Mouse (Mus musculus) forebrain, embryonic 16.5 days (tissue): Measurements from ENCODE around the gene 1700001F09Rik. TPM values are rescaled to one million over a fixed set of nuclear protein-coding genes. Genes with fewer than 3 reads are reported as not detected.
"Not testable (repeated sequence)": the region's sequence is repeated elsewhere in the genome, so short reads cannot be mapped to it uniquely, and the experiment has no call there.

Source experiments
- ATAC-seq: fragments of 200-750 bp; cut with Nextera tagmentation; 2 replicates; pipeline ENCODE4 v1.8.0; 2017; ENCODE audit warnings: mild to moderate bottlenecking, moderate library complexity
- H3K27ac ChIP-seq: fragments of 300-500 bp; sonication (generic); 2 replicates; pipeline ENCODE4 v1.5.1; 2014; ENCODE audit warnings: low read length, control low read depth
- H3K27me3 ChIP-seq: fragments of 300-500 bp; sonication (generic); replicated peaks from 2 replicates; pipeline ENCODE4 v1.6.1; 2014; ENCODE audit warnings: low read length; ENCODE audit not compliant: control insufficient read depth, insufficient read depth
- H3K36me3 ChIP-seq: fragments of 300-500 bp; sonication (generic); 2 replicates; pipeline ENCODE4 v1.6.1; 2014; ENCODE audit not compliant: control insufficient read depth, insufficient read depth
- H3K4me1 ChIP-seq: fragments of 300-500 bp; sonication (generic); replicated peaks from 2 replicates; pipeline ENCODE4 v1.6.1; 2014; ENCODE audit warnings: low read length; ENCODE audit not compliant: control insufficient read depth, insufficient read depth
- H3K4me2 ChIP-seq: fragments of 300-500 bp; sonication (generic); 2 replicates; pipeline ENCODE4 v1.6.1; 2014; ENCODE audit warnings: mild to moderate bottlenecking, low read length, control low read depth
- H3K4me3 ChIP-seq: fragments of 300-500 bp; sonication (generic); replicated peaks from 2 replicates; pipeline ENCODE4 v1.5.1; 2014; ENCODE audit warnings: mild to moderate bottlenecking, low read length, control low read depth
- H3K9ac ChIP-seq: fragments of 300-500 bp; sonication (generic); replicated peaks from 2 replicates; pipeline ENCODE4 v1.6.1; 2014; ENCODE audit warnings: low read depth, low read length, control low read depth
- H3K9me3 ChIP-seq: fragments of 300-500 bp; sonication (generic); 2 replicates; pipeline ENCODE4 v1.6.1; 2016; ENCODE audit warnings: low read length; ENCODE audit not compliant: control insufficient read depth
- WGBS: fragments of 180-500 bp; shearing (Covaris S2); extraction: QIAGEN DNeasy Blood & Tissue Kit; methylation state at CpG from one replicate; pipeline ENCODE4 v1.1.7; 2014; 5-methylcytosine and 5-hydroxymethylcytosine counted together
- polyA plus RNA-seq: library from polyadenylated mRNA; unstranded; fragments of >200 nt; fragmentation: Nextera tagmentation; extraction: Ambion mirVana; gene quantifications from 2 replicates; pipeline ENCODE4 v1.2.1, GENCODE M21; 2015

The 1700001F09Rik gene
- not detected in 2 replicates for polyA plus RNA-seq

DNA sequence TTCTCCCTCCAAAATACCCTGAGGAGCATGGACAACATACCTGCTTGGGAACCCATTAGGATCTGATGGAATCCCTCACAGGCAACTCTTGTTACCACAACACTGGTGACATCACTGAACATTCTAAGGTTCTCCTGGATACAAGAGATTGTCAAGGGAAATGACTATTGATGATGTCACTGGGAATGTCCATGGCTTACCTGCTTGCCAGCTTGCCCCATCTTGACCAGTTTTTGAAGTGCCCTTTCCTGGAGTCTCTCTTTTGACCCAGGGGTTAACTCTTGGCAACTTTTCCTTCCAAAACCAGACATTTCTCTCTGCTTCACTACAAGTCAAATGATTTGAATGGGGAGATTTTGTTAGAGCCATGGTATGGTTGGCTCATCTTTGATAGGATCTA lies at the start of gene 1700001F09Rik:
Gene 1700001F09Rik, minus strand, starts transcription at position 101 of the 400 bp plus-strand sequence.
- not testable (repeated sequence) for H3K9ac ChIP-seq, H3K4me1 ChIP-seq, H3K4me2 ChIP-seq, H3K27me3 ChIP-seq, H3K9me3 ChIP-seq, ATAC-seq, H3K36me3 ChIP-seq, H3K27ac ChIP-seq, H3K4me3 ChIP-seq

DNA sequence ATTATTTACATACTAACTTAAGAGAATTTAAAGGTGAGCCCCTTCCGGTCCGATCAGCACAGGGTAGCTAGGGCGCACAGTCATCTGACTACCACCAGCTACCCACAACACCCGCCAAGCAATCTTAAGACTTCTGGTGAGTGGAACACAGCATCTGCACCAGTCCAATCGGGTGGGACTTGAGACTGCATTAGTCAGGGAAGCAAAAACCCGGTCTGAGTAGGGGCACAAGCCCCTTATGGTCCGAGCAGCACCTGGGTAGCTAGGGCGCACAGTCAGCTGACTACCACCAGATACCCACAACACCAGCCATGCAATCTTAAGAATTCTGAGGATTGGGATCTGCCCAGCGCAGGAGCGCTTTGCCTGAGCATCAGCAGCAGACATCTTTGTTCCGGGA lies 14.1 kb upstream of the 1700001F09Rik start:
- not testable (repeated sequence) for H3K4me2 ChIP-seq, H3K4me1 ChIP-seq, H3K27ac ChIP-seq, H3K9me3 ChIP-seq, ATAC-seq, H3K9ac ChIP-seq, H3K27me3 ChIP-seq, H3K4me3 ChIP-seq, H3K36me3 ChIP-seq
- WGBS: 87% methylated on average over 9 of the region's 11 CpGs

DNA sequence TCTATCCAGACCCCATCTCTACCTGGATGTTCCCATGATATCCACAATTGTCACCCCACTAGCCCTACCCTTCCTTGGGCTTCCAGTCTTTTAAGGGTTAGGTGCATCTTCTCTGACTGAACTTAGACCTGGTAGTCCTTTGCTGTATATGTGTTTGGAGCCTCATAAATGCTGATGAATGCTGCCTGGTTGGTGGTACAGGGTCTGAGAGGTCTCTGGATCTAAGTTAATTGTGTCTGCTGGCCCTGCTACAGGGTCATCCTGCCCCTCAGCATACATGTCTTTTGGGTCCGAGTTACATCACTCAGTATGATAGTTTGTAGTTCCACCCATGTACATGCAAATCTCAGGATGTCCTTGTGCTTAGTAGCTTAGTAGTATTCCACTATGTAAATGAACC lies 11.6 kb upstream of the 1700001F09Rik start:
- not testable (repeated sequence) for H3K4me2 ChIP-seq, ATAC-seq, H3K27ac ChIP-seq, H3K9ac ChIP-seq, H3K9me3 ChIP-seq, H3K4me1 ChIP-seq, H3K4me3 ChIP-seq, H3K27me3 ChIP-seq, H3K36me3 ChIP-seq
- 73% methylated on average over 1 of the region's 1 CpGs for WGBS

DNA sequence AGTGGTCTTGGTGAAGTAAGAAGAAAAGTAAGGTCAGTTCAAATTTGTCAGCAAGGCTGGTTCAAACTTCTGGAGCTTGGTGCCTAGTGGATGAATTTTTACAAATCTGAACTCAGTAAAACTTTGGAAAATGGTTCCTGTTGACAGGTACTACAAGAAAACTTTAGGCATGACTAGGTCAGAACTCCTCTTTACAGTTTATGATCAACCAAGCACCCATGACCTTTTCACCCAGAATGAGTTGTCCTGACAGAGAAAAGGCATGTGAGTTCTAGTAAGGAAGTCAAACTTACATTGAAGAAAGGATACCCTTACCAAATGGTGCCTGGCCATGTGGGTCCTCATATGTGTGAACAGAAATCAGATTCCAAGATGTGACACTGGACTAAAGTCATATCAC lies 9.9 kb upstream of the 1700001F09Rik start:
- H3K9me3 ChIP-seq, H3K36me3 ChIP-seq, H3K4me2 ChIP-seq, H3K9ac ChIP-seq, H3K4me3 ChIP-seq, H3K27me3 ChIP-seq, H3K27ac ChIP-seq, H3K4me1 ChIP-seq, ATAC-seq: not testable (repeated sequence)

DNA sequence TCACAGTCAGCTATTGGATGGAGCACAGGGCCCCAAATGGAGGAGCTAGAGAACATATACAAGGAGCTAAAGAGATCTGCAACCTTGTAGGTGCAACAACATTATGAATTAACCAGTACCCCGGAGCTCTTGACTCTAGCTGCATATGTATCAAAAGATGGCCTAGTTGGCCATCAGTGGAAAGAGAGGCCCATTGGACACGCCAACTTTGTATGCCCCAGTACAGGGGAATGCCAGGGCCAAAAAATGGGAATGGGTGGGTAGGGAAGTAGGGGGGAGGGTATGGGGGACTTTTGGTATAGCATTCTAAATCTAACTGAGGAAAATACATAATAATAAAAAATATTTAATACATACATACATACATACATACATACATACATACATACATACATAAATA lies 5.3 kb upstream of the 1700001F09Rik start:
- not testable (repeated sequence) for H3K27ac ChIP-seq, H3K36me3 ChIP-seq, H3K4me3 ChIP-seq, H3K9me3 ChIP-seq, ATAC-seq, H3K4me2 ChIP-seq, H3K9ac ChIP-seq, H3K4me1 ChIP-seq, H3K27me3 ChIP-seq
- WGBS: 83% methylated on average over 1 of the region's 2 CpGs

DNA sequence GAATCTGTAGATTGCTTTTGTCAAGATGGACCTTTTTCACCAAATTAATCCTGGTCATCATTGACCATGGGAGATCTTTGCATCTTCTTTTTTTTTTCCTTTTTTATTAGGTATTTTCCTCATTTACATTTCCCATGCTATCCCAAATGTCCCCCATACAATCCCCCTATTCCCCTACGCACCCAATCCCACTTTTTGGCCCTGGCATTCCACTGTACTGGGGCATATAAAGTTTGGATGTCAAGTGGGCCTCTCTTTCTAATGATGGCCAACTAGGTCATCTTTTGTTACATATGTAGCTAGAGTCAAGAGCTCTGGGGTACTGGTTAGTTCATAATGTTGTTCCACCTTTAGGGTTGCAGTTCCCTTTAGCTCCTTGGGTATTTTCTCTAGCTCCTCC lies 10.0 kb downstream of the 1700001F09Rik start:
- 68% methylated on average over 1 of the region's 1 CpGs for WGBS
- not testable (repeated sequence) for H3K27ac ChIP-seq, H3K4me2 ChIP-seq, ATAC-seq, H3K27me3 ChIP-seq, H3K9me3 ChIP-seq, H3K4me3 ChIP-seq, H3K4me1 ChIP-seq, H3K9ac ChIP-seq, H3K36me3 ChIP-seq

DNA sequence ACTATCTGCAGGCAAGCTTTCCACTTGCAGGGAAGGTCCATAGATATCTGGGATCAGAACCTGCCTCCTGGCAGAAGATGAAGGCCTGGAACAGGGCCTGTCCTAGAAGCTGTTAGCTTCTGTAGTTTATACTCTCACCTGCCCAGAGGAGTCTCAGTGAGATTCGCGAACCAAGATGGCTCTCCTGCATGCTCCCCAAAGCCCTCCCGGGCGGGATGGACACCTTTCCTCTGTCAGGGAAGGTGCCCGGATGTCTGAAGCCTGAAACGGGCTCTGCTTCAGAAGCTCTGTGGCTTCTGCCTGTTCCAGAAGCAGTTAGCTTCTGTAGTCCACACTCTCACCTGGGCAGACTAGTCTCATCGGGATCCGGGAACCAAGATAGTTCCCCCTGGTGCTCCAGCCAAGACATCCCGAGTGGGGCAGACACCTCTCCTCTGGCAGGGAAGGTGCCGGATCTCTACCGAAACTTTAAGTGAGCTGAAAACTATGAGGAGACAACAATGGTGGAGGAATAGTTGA lies 16.2 kb downstream of the 1700001F09Rik start:
- H3K27me3 ChIP-seq, ATAC-seq, H3K4me2 ChIP-seq, H3K9me3 ChIP-seq, H3K4me3 ChIP-seq, H3K9ac ChIP-seq, H3K4me1 ChIP-seq, H3K27ac ChIP-seq, H3K36me3 ChIP-seq: not testable (repeated sequence)
- 92% methylated on average over 9 of the region's 11 CpGs for WGBS

DNA sequence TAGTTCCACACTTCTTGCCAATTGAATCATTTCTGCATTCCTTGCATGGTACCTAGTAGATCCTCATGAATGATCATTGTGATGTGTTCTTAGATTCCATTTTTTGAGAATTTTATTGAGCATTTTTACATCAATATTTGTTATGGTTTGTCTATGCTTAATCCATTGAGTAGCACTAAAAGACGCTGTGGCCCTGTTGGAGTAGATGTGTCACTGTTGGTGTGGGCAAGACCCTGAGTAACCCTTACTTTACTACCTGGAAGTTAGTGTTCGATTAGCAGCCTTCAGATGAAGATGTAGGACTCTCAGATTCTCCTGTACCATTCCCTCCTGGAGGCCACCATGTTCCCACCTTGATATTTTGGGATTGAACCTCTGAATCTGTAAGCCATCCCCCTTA lies 19.0 kb downstream of the 1700001F09Rik start:
- not testable (repeated sequence) for ATAC-seq, H3K27ac ChIP-seq, H3K4me2 ChIP-seq, H3K9ac ChIP-seq, H3K9me3 ChIP-seq, H3K4me3 ChIP-seq, H3K27me3 ChIP-seq, H3K36me3 ChIP-seq, H3K4me1 ChIP-seq
- 45% methylated on average over 2 of the region's 2 CpGs for WGBS

DNA sequence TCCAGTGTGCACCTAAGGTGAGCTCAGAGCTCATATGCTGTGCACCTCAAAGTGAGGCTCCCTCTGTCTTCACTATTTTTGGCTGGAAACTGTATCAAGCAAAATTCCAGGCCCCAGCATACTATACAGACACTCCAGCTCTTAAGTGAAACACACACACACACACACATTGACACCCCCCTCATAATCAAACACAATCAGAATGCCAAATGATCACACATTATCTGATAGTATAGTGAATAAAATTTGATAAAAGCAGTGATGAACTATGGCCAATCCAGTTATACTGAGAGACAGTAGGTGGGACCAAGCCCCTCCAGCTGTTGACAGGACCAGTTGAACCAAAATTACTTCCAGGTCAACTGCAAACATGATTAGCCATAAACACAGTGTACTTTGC lies 28.1 kb downstream of the 1700001F09Rik start:
- H3K9ac ChIP-seq, H3K36me3 ChIP-seq, H3K27me3 ChIP-seq, H3K4me3 ChIP-seq, H3K4me1 ChIP-seq, H3K4me2 ChIP-seq, H3K9me3 ChIP-seq, H3K27ac ChIP-seq, ATAC-seq: not testable (repeated sequence)

DNA sequence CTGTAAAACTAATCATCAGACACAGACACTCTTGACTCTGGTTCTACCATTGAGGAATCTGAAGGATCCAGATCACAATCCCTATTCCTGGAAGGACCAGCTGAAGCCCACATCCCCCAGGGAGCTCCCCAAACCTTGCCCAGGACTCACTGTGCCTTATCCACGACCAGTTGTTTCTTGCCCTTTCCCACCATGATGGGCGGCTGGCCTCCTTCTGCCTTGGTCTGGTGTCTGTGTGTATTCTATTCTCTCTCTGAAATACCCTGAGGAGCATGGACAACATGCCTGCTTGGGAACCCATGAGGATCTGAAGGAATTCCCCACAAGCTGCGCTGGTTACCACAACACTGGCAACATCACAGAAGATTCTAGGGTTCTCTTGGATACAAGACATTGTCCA lies 54.1 kb downstream of the 1700001F09Rik start, which contains the start of gene Gm8127:
Gene Gm8127, minus strand, starts transcription at position 330 of the 400 bp plus-strand sequence.
- not testable (repeated sequence) for H3K27ac ChIP-seq, H3K4me2 ChIP-seq, ATAC-seq, H3K4me3 ChIP-seq, H3K4me1 ChIP-seq, H3K36me3 ChIP-seq, H3K9me3 ChIP-seq, H3K9ac ChIP-seq, H3K27me3 ChIP-seq
- WGBS: 91% methylated on average over 3 of the region's 3 CpGs
